Mouse (Mus musculus): ENCODE measurements around the gene Dnajc4.
"Not testable (repeated sequence)": the region's sequence is repeated elsewhere in the genome, so short reads cannot be mapped to it uniquely, and the experiment has no call there.

Gene Dnajc4

GRCm38 (mm10) chr19:6995255-6995991 lies 3.1 kb upstream of the Dnajc4 start:
- DNase-seq (ENCODE audit: low spot score in 2 of 2), result no peak

GRCm38 (mm10) chr19:6994489-6994888 lies 2.1 kb upstream of the Dnajc4 start:
- DNase-seq (ENCODE audit: low spot score in 2 of 2), result no peak

GRCm38 (mm10) chr19:6994002-6994401 lies 1.6 kb upstream of the Dnajc4 start:
- DNase-seq (ENCODE audit: low spot score in 2 of 2), result no peak

GRCm38 (mm10) chr19:6993011-6993770 lies 819 bp upstream of the Dnajc4 start:
- no peak for DNase-seq (ENCODE audit: low spot score in 2 of 2)

GRCm38 (mm10) chr19:6991166-6991565 lies 1.2 kb downstream of the Dnajc4 start:
- DNase-seq (ENCODE audit: low spot score in 2 of 2), result not testable (repeated sequence)

DNA sequence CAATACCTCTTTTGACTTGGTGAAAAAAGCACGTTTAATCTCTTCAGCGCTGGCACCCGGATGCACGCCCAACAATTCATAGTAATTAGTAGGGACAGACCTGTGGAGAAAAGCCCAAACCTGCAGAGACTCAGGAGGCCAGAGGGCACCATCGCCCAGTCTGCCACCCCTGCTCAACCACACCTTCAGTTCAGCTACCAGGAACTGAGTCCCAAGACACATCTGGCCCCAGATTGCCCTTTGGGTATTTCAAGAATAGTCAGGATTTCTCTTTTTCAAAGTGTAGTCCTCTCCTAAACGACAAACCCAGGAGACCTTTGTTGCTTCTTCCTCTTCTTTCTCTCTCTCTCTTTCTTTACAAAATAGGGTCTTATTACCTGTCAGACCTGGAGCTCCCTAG lies 1.7 kb downstream of the Dnajc4 start:
- no peak for DNase-seq (ENCODE audit: low spot score in 2 of 2)

DNA sequence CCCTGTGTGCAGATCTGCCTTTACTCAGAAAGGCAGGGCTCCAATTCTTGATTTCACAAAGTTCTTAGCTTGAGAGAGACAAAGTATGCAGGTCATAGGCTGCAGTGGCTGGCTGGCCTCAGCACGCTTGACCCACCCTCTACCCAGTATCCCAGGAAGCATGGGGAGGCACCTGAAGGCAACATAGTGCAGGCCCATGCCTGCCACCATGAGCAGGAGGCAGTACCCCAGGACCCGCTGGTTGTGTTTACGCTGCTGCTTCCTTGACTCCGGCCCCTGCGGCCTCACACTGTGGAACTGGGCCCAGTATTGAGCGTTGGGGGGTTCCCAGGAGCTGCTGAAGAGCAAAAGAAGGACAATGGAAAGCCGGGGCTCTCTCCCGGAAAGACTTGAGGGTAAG lies 3.1 kb downstream of the Dnajc4 start:
- no peak for DNase-seq (ENCODE audit: low spot score in 2 of 2)

- no peak for DNase-seq (ENCODE audit: low spot score in 2 of 2)
Measured at GRCm38 (mm10) chr19:6987904-6988285, 4.5 kb downstream of the Dnajc4 start.

- peak; percentile 68 to 71 for DNase-seq (ENCODE audit: low spot score in 2 of 2)
Measured at GRCm38 (mm10) chr19:6987061-6987903, 5.1 kb downstream of the Dnajc4 start, which contains the start of gene Vegfb. Vegfb (minus strand) TSS chr19:6987651.

DNA sequence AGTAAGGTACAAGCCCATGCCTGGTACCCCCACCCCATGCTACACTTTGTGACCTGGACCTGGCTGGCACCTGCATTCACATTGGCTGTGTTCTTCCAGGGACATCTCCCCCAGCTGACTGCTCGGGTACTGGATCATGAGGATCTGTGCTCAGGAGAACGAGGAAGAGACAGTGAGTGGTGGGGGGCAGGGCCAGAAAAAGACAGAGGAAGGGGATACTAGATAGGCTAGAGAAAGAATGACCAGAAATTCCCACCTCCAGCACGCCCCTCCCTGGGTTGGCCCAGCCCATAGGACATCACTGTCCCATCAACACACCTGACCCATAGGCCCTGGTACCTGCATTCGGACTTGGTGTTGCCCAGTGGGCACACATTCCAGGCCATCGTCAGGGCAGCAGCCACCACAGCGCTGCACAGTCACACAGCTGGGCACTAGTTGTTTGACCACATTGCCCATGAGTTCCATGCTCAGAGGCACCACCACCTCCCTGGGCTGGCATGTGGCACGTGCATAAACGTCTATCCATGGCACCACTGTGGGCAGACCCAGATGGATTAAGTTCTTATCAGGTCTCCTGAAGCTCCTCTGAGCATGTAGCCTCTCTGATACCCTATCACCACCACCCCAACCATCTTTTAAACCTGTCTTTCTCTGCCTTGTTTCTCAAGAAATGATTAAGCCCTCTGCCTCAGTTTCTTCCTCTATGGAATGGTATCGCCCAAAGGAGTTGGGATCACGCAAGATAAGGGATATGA lies 6.2 kb downstream of the Dnajc4 start:
- no peak for DNase-seq (ENCODE audit: low spot score in 2 of 2)

DNA sequence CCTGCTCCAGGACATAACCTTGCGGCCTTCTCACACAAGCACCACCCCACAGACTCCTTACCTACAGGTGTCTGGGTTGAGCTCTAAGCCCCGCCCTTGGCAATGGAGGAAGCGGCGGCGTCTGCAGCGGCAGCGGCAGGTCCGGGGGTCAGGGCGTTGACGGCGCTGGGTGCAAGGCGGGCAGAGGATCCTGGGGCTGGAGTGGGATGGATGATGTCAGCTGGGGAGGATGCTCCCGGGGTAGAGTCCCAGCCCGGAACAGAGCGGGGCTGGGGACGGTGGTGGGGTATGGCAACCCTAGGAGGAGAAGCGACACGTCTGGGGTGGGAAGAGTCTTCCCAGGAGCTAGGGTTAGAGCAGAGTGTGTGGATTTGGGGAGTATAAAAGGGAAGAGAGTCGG lies 7.1 kb downstream of the Dnajc4 start:
- no peak for DNase-seq (ENCODE audit: low spot score in 2 of 2)

GRCm38 (mm10) chr19:6983621-6984020 lies 8.8 kb downstream of the Dnajc4 start:
- DNase-seq (ENCODE audit: low spot score in 2 of 2), result no peak

- no peak for DNase-seq (ENCODE audit: low spot score in 2 of 2)
Measured at GRCm38 (mm10) chr19:6981465-6981864, 10.9 kb downstream of the Dnajc4 start.

DNA sequence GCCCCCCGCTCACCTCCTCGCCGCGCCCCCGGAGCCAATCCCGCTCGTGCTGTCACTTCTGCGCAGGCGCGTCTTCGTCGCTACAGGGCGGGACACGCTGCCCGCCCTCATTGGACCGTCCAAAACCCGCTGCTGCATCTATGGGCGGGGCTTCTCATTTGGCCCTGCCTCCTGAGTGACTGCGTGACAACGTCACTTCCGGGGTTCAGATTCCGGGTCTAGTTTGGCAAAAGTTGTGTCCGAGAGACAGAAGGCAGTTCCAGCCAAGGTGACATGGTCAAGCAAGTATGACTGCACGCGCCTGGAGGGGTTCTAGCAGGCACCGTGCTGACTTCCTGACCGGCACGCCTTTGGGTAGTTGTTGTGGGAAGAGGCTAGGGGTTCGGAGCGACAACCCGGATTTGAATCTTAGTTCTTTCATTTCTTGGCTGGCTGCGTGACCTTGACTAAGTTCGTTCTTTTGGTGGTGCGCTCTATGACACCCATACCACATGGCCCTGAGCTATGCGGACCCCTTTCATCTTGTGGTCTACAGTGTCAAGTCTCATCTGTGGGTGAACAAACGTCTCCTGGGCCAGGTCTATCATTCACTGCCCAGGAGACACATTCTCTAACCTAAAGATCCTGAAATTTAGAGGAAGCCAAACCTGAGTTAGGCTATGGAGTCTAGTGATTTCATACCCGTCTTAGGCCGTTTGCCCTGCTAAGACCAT lies 11.8 kb downstream of the Dnajc4 start, which contains the start of gene Fkbp2:
Fkbp2 (minus strand) TSS at position 121 of the 713 bp plus-strand sequence.
- DNase-seq (ENCODE audit: low spot score in 2 of 2), result peak; percentile 98

DNA sequence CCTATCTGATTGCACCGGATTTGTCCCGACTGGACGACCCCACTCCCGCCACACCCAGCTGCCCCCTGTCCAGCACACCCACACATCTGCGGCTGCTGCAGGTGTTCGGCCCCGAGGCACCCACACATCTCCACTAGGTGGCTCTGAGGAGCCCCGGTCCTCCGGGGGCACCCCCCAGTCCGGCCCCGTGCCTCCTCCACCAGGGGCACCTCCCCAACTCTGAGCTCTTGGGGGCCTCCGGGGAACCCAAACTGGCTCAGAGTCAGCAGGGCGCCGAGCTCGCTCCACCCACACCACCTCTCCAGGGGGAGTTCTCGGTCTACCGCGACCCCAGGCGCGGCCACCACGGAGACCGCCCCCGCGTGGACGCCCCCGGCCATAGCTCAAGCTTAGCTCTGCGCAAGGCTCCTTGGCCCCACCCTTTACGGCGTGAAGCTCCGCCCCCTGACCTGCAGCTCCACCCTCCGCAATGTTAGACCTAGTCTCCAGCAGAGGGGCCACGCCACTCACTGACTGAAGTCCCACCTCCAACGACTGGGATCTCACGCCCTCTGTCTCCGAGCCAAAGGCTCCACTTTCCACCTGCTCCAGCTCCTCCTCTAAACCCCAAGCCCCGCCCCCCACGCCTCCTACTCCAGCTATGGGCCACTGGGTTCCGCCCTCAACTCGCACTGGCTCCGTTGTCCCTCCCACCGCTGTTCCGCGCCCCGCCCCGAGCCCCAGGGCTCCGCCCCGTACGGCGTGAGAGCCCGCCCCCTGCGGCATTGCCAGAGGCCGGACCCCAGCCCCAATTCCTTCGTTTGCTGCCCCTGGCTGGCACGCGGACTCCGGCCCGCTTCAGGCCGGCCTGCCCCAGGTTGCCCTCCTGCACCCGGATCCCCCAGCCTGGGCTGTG lies 12.6 kb downstream of the Dnajc4 start:
- DNase-seq (ENCODE audit: low spot score in 2 of 2), result peak; percentile 99 to 100

- peak in 1 of 2 experiments; percentile 42 for DNase-seq (ENCODE audit: low spot score in 2 of 2)
Measured at GRCm38 (mm10) chr19:6979001-6979479, 13.3 kb downstream of the Dnajc4 start.

DNA sequence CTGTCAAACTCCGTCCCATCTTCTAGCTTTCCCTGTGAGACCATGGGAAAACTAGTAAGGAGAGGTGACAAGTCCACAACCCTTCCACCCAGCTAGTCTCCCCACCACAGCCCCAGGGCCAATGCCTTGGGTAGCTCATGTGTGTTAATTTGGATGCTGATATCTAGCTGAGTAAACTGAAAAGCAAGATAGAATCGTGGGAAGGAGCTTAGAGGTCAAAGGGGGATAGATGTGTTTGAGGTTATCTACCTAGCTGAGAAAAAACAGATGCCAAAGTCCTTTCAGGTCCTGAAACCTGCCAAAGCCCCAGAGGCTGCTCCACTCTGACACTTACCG lies 13.8 kb downstream of the Dnajc4 start:
- DNase-seq (ENCODE audit: low spot score in 2 of 2), result no peak

- no peak for DNase-seq (ENCODE audit: low spot score in 2 of 2)
Measured at GRCm38 (mm10) chr19:6977759-6978638, 14.4 kb downstream of the Dnajc4 start.

All from thymus, postnatal 10 days (tissue).